Mouse (Mus musculus) liver, postnatal 0 days (tissue): ENCODE data around the gene Rtel1.

Source experiments
- CTCF ChIP-seq: sonication (generic); IDR thresholded peaks from 2 replicates; pipeline ENCODE4 v1.5.1; 2016; ENCODE audit warnings: antibody characterized with exemption, low read depth
- EP300 ChIP-seq: IDR thresholded peaks from 2 replicates; pipeline ENCODE4 v1.6.1; 2016; ENCODE audit warnings: antibody characterized with exemption, low read depth, mild to moderate bottlenecking

GRCm38 (mm10) chr2:181302041-181302440 lies 17.5 kb upstream of the Rtel1 start:
- TF ChIP-seq CTCF (no peak; the same call in 1 of the 2 replicates), EP300 (no peak)
